ENCODE assay signal across 12 mouse cellular contexts in genomic region chr12:92004391-92005094, GRCm38 (mm10).
DNase-seq lines count a peak whose midpoint lies in the region; ATAC-seq lines count a peak whose summit lies in the region.
"Had no signal": no experiment of that assay in that cellular context is flagged by ENCODE, and none has a peak within 500 bp of the region (broad histone marks: within the 10 kb centered on the region; RNA-seq: fewer than 3 reads in every experiment).

No protein-coding gene starts in this region.

- H3K36me3 ChIP-seq in kidney, embryonic 15.5 days: no peaks in the 10 kb centered on the region
- H3K36me3 ChIP-seq in forebrain, embryonic 14.5 days (ENCODE audit: control insufficient read depth, insufficient read depth, low read length): no peaks in the 10 kb centered on the region
- H3K36me3 ChIP-seq in limb, embryonic 12.5 days: no peaks in the 10 kb centered on the region
- H3K36me3 ChIP-seq: lung, embryonic 15.5 days had no signal

- H3K9me3 ChIP-seq in kidney, embryonic 15.5 days (replicated peaks): no peaks in the 10 kb centered on the region
- no peaks in the 10 kb centered on the region for H3K9me3 ChIP-seq in forebrain, embryonic 14.5 days (replicated peaks; ENCODE audit: control insufficient read depth, low read length)
- no peaks in the 10 kb centered on the region for H3K9me3 ChIP-seq in limb, embryonic 12.5 days
- H3K9me3 ChIP-seq: lung, embryonic 15.5 days; megakaryocyte, embryonic 14.5 days had no signal

- no peak overlapping the region for H3K9ac ChIP-seq in kidney, embryonic 15.5 days
- no peak overlapping the region for H3K9ac ChIP-seq in forebrain, embryonic 14.5 days (ENCODE audit: low read length)
- H3K9ac ChIP-seq in limb, embryonic 12.5 days (replicated peaks): no peak overlapping the region
- H3K9ac ChIP-seq: lung, embryonic 15.5 days had no signal

- H3K27ac ChIP-seq in kidney, embryonic 15.5 days: no peak overlapping the region
- H3K27ac ChIP-seq in forebrain, embryonic 14.5 days (ENCODE audit: low read depth, low read length): peak overlapping the region; percentile 70
- H3K27ac ChIP-seq in limb, embryonic 12.5 days: no peak overlapping the region
- H3K27ac ChIP-seq: lung, embryonic 15.5 days had no signal

- H3K4me1 ChIP-seq in kidney, embryonic 15.5 days: no peaks in the 10 kb centered on the region
- H3K4me1 ChIP-seq in forebrain, embryonic 14.5 days (ENCODE audit: control insufficient read depth, insufficient read depth, low read length): peaks cover 6% of the 10 kb centered on the region; the same call in 1 of the 2 replicates
- H3K4me1 ChIP-seq in limb, embryonic 12.5 days (replicated peaks): peaks cover 10% of the 10 kb centered on the region
- H3K4me1 ChIP-seq: lung, embryonic 15.5 days; megakaryocyte, embryonic 14.5 days had no signal

- WGBS in kidney, embryonic 15.5 days: 46% methylated on average over 12 of the region's 12 CpGs
- 12% methylated on average over 12 of the region's 12 CpGs for WGBS in forebrain, embryonic 14.5 days
- 19% methylated on average over 12 of the region's 12 CpGs for WGBS in limb, embryonic 12.5 days

- 0 out of 2 replicates have a peak overlapping the region, but pooled peaks have one; percentile 1 for H3K4me2 ChIP-seq in kidney, embryonic 15.5 days
- H3K4me2 ChIP-seq in forebrain, embryonic 14.5 days (ENCODE audit: low read length): 0 out of 2 replicates have a peak overlapping the region, but pooled peaks have one; percentile 10
- peak overlapping the region; percentile 9; the same call in 1 of the 2 replicates for H3K4me2 ChIP-seq in limb, embryonic 12.5 days
- H3K4me2 ChIP-seq: lung, embryonic 15.5 days had no signal

- H3K27me3 ChIP-seq in kidney, embryonic 15.5 days: no peaks in the 10 kb centered on the region
- H3K27me3 ChIP-seq in forebrain, embryonic 14.5 days (replicated peaks; ENCODE audit: control insufficient read depth, insufficient read depth, low read length): no peaks in the 10 kb centered on the region
- H3K27me3 ChIP-seq in limb, embryonic 12.5 days: no peaks in the 10 kb centered on the region
- H3K27me3 ChIP-seq: lung, embryonic 15.5 days; megakaryocyte, embryonic 14.5 days had no signal

- DNase-seq in kidney, adult 11 months: no peak
- DNase-seq in brain, embryonic 18.5 days (ENCODE audit: low read depth, low spot score): peak; percentile 67
- DNase-seq in forebrain, embryonic 14.5 days (ENCODE audit: low spot score): peak; percentile 91
- DNase-seq in cerebellum, postnatal 14 days: no peak
- no peak for DNase-seq in cerebellum, postnatal 36 days
- DNase-seq: gastrocnemius, postnatal 10 days had no signal

- no peak overlapping the region for H3K4me3 ChIP-seq in kidney, embryonic 15.5 days (replicated peaks)
- H3K4me3 ChIP-seq in forebrain, embryonic 14.5 days (ENCODE audit: low read depth, low read length): no peak overlapping the region
- H3K4me3 ChIP-seq in limb, embryonic 12.5 days (replicated peaks): no peak overlapping the region
- H3K4me3 ChIP-seq: lung, embryonic 15.5 days; megakaryocyte, embryonic 14.5 days had no signal

- ATAC-seq in kidney, embryonic 15.5 days (replicated peaks; ENCODE audit: low FRiP score): no peak
- ATAC-seq in forebrain, embryonic 14.5 days: peak; percentile 96
- ATAC-seq in limb, embryonic 12.5 days (ENCODE audit: insufficient number of reproducible peaks, insufficient read depth, low FRiP score, low TSS enrichment, low read depth): no peak
- ATAC-seq in megakaryocyte, adult 5-6 weeks (ENCODE audit: poor library complexity, severe bottlenecking): no peak
- ATAC-seq: intestine, postnatal 0 days had no signal

Comparison
In these comparisons a context has a peak if more than half of its experiments do, and no peak if none do; other contexts are left out.
1. DNase-seq: peak in brain, embryonic 18.5 days (single experiment) and forebrain, embryonic 14.5 days (single experiment); none in kidney, adult 11 months (single experiment), cerebellum, postnatal 14 days (0 of 2) and cerebellum, postnatal 36 days (0 of 2).
2. Peak in every context shown above with its lines, with median percentiles within 50 percentile points of each other: H3K4me2 ChIP-seq.